Mouse (Mus musculus) mouse embryonic stem cell (cell line): ENCODE results near the gene Coil.

ENCODE experiments used
- in situ Hi-C, 2 experiments: fragments of 300-500 bp; cut with MboI; formaldehyde crosslinking; loops; 1 replicate in 1 of 2; 3 replicates in 1 of 2; pipeline ENCODE4 v1.14.3; 2019 to 2020; ENCODE audit warnings: low sequenced_read_pairs in 2 of 2, low pct_unique_long_range_greater_than_20kb in 1 of 2, mixed read lengths in 1 of 2; ENCODE audit not compliant: unreplicated experiment in 1 of 2

Gene Coil

GRCm38 (mm10) chr11:88970202-88970732 is at the start of gene Coil:
TSS of gene Coil (plus strand) at chr11:88970252.
- in situ Hi-C loops = no loop called here

GRCm38 (mm10) chr11:88926566-88926965 is 43.5 kb upstream of the Coil start:
- in situ Hi-C loops = loop anchor here in 1 of 2 experiments (10.0 kb wide), 1 partner anchor 82 kb away; no protein-coding TSS in a partner anchor

GRCm38 (mm10) chr11:88931692-88932530 is 38.1 kb upstream of the Coil start:
- in situ Hi-C loops = no loop called here

GRCm38 (mm10) chr11:88933030-88933429 is 37.0 kb upstream of the Coil start:
- in situ Hi-C loops = no loop called here

GRCm38 (mm10) chr11:88934089-88935000 is 35.7 kb upstream of the Coil start:
- in situ Hi-C loops = no loop called here

- in situ Hi-C loops = no loop called here
These were observed 32.2 kb upstream of the Coil start for GRCm38 (mm10) chr11:88937886-88938285.

GRCm38 (mm10) chr11:88938770-88939169 is 31.3 kb upstream of the Coil start:
- in situ Hi-C loops = no loop called here

GRCm38 (mm10) chr11:88939634-88940033 is 30.4 kb upstream of the Coil start:
- in situ Hi-C loops = no loop called here

GRCm38 (mm10) chr11:88941489-88941888 is 28.6 kb upstream of the Coil start:
- in situ Hi-C loops = no loop called here

GRCm38 (mm10) chr11:88945971-88946585 is 24.0 kb upstream of the Coil start:
- in situ Hi-C loops = no loop called here

GRCm38 (mm10) chr11:88948896-88949295 is 21.2 kb upstream of the Coil start:
- in situ Hi-C loops = no loop called here

- in situ Hi-C loops = no loop called here
These were observed 20.0 kb upstream of the Coil start for GRCm38 (mm10) chr11:88949802-88950639.

GRCm38 (mm10) chr11:88950640-88951250 is 19.3 kb upstream of the Coil start:
- in situ Hi-C loops = no loop called here

GRCm38 (mm10) chr11:88951576-88951975 is 18.5 kb upstream of the Coil start:
- in situ Hi-C loops = no loop called here

- in situ Hi-C loops = no loop called here
These were observed 17.9 kb upstream of the Coil start for GRCm38 (mm10) chr11:88952117-88952516.

- in situ Hi-C loops = no loop called here
These were observed 16.5 kb upstream of the Coil start for GRCm38 (mm10) chr11:88953582-88953981.

- in situ Hi-C loops = no loop called here
These were observed 15.2 kb upstream of the Coil start for GRCm38 (mm10) chr11:88954803-88955202.
